Mouse (Mus musculus) intestine, postnatal 0 days (tissue): ENCODE measurements around the gene Gcnt3. TPM values are rescaled to one million over a fixed set of nuclear protein-coding genes. Genes with fewer than 3 reads are reported as not detected.
A peak's percentile ranks its signal among the peaks of the same experiment; 100 is the strongest.
"Not testable (repeated sequence)": the region's sequence is repeated elsewhere in the genome, so short reads cannot be mapped to it uniquely, and the experiment has no call there.

Experiments
- ATAC-seq: fragments of 200-750 bp; cut with Nextera tagmentation; 2 replicates; pipeline ENCODE4 v1.8.0; 2017; ENCODE audit warnings: mild to moderate bottlenecking, moderate TSS enrichment, moderate library complexity
- H3K27ac ChIP-seq: fragments of 300-500 bp; sonication (generic); 2 replicates; pipeline ENCODE4 v1.5.1; 2014; ENCODE audit warnings: mild to moderate bottlenecking, low read depth, low read length, moderate library complexity
- H3K27me3 ChIP-seq: fragments of 300-500 bp; sonication (generic); replicated peaks from 2 replicates; pipeline ENCODE4 v1.6.1; 2014; ENCODE audit warnings: low read length, mixed read lengths; ENCODE audit not compliant: control insufficient read depth, insufficient read depth
- H3K36me3 ChIP-seq: fragments of 300-500 bp; sonication (generic); 2 replicates; pipeline ENCODE4 v1.6.1; 2014; ENCODE audit warnings: mild to moderate bottlenecking, moderate library complexity; ENCODE audit not compliant: control insufficient read depth, insufficient read depth
- H3K4me1 ChIP-seq: fragments of 300-500 bp; sonication (generic); replicated peaks from 2 replicates; pipeline ENCODE4 v1.6.1; 2014; ENCODE audit warnings: antibody characterized with exemption, low read length, mixed read lengths; ENCODE audit not compliant: control insufficient read depth, insufficient read depth
- H3K4me2 ChIP-seq: fragments of 300-500 bp; sonication (generic); replicated peaks from 2 replicates; pipeline ENCODE4 v1.6.1; 2014; ENCODE audit warnings: low read depth, mild to moderate bottlenecking, moderate library complexity
- H3K4me3 ChIP-seq: fragments of 300-500 bp; sonication (generic); 2 replicates; pipeline ENCODE4 v1.5.1; 2014; ENCODE audit warnings: low read depth, low read length
- H3K9ac ChIP-seq: fragments of 300-500 bp; sonication (generic); 2 replicates; pipeline ENCODE4 v1.6.1; 2014; ENCODE audit warnings: mild to moderate bottlenecking, low read depth, low read length
- H3K9me3 ChIP-seq: fragments of 300-500 bp; sonication (generic); 2 replicates; pipeline ENCODE4 v1.6.1; 2016; ENCODE audit warnings: mixed run types; ENCODE audit not compliant: control insufficient read depth
- CTCF ChIP-seq: sonication (generic); IDR thresholded peaks from 2 replicates; pipeline ENCODE4 v1.5.1; 2016; ENCODE audit warnings: low read depth, mild to moderate bottlenecking, control low read depth, antibody characterized with exemption, moderate library complexity
- WGBS: fragments of 180-500 bp; shearing (Covaris S2); extraction: QIAGEN DNeasy Blood & Tissue Kit; methylation state at CpG from one replicate; pipeline ENCODE4 v1.1.7; 2014; 5-methylcytosine and 5-hydroxymethylcytosine counted together
- polyA plus RNA-seq: library from polyadenylated mRNA; unstranded; fragments of >200 nt; fragmentation: Nextera tagmentation; extraction: Ambion mirVana; gene quantifications from 2 replicates; pipeline ENCODE4 v1.2.1, GENCODE M21; 2015

The Gcnt3 gene
- polyA plus RNA-seq, 1 experiment from 2014 or later, result 11.0 TPM

DNA sequence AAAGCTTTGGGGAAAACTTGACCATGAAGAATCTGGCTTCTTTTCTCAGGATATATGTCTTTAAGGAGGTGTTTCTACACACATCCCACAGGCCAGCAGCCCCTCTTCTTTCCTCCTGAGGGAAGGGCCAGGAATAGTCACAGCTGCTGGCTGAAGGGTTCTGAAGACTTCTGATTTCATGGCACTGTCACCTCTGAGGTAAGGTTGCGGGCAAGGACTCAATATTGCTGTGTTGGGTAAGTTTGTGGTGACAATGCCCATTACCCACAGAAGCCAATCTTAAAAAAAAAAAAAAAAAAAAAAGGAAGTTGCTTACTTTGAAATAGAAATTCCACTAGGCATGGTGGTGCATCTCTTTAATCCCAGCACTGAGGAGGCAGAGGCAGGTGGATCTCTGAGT, 5.7 kb downstream of the Gcnt3 start:
- H3K4me2 ChIP-seq, result no peak overlapping the region
- H3K27ac ChIP-seq, result no peak overlapping the region
- H3K4me1 ChIP-seq, result no peaks in the 10 kb centered on the region
- no peaks in the 10 kb centered on the region for H3K9me3 ChIP-seq
- H3K27me3 ChIP-seq, result no peaks in the 10 kb centered on the region
- H3K4me3 ChIP-seq, result no peak overlapping the region
- TF ChIP-seq CTCF, result no peak
- 100% methylated on average over 1 of the region's 1 CpGs for WGBS
- H3K9ac ChIP-seq, result no peak overlapping the region
- ATAC-seq, result no peak
- no peaks in the 10 kb centered on the region for H3K36me3 ChIP-seq

DNA sequence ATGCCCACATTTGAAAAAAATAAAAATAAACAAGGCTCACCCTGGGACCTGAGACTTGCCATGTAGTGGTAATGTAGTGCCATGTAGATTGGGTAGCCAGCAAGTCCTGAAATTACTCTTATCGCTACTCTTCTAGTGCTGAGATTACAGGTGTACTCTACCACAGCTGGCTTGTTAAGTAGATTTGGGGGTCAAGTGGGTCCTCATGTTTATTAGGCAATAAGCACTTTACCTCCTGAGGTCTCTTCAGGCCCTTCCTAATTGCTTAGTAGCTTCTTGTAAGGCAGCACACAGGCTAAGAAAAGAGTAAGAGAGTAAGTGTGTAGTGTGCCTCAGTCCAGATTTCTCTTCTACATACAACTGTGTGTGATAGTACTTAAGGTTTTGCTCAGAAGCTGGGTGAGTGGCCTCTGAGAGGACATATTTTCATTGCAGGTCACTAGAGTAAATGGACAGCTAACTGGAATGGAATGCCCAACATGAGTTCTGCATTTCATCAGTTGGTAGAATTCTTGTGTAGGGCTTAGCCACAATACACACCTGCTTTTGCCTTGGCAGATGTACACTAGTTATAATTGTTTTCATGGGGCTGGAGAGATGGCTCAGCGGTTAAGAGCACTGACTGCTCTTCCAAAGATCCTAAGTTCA, 12.4 kb downstream of the Gcnt3 start:
- no peaks in the 10 kb centered on the region for H3K27me3 ChIP-seq
- no peak for TF ChIP-seq CTCF
- no peak overlapping the region for H3K27ac ChIP-seq
- no peak overlapping the region for H3K9ac ChIP-seq
- no peaks in the 10 kb centered on the region for H3K9me3 ChIP-seq
- no peak overlapping the region for H3K4me2 ChIP-seq
- no peak for ATAC-seq
- WGBS, result 96% methylated on average over 2 of the region's 2 CpGs
- H3K4me1 ChIP-seq, result no peaks in the 10 kb centered on the region
- H3K4me3 ChIP-seq, result no peak overlapping the region
- no peaks in the 10 kb centered on the region for H3K36me3 ChIP-seq

DNA sequence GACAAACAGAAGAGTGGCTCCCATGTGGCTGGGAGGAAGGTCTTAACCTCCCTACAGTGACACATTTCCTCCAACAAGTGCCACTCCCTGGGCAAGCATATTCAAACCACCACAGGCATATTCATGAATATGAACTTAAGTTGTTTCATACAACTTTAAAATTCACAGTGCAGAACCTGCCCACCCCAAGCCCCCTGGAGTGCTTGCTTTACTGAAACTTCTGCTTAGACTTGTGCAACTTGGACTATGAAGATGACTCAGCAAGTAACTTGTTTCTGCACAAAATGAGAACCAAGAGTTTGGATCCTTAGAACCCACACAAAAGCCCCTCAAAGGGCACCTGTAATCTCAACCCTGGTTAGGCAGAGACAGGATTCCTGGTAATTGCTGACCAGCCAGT, 13.2 kb downstream of the Gcnt3 start:
- no peak for TF ChIP-seq CTCF
- H3K4me2 ChIP-seq, result no peak overlapping the region
- H3K9me3 ChIP-seq, result no peaks in the 10 kb centered on the region
- H3K36me3 ChIP-seq, result no peaks in the 10 kb centered on the region
- H3K27me3 ChIP-seq, result no peaks in the 10 kb centered on the region
- H3K4me1 ChIP-seq, result no peaks in the 10 kb centered on the region
- ATAC-seq, result no peak
- no peak overlapping the region for H3K4me3 ChIP-seq
- no peak overlapping the region for H3K27ac ChIP-seq
- no peak overlapping the region for H3K9ac ChIP-seq

DNA sequence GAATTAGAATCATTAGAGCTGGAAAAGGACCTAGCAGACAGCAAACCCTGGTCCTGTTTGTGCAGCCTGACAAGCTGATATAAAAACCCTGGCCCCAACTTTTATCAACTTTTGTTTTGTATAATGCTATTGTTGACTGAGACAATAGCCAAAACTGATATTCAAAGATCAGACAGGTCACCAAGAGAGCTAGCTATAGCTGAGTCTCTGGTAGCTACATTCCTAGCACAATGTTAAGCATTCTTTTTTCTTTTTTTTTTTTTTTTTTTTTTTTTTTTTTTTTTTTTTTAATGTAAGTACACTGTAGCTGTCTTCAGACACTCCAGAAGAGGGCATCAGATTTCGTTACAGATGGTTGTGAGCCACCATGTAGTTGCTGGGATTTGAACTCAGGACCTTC, 14.3 kb downstream of the Gcnt3 start:
- H3K27ac ChIP-seq, H3K36me3 ChIP-seq, H3K4me1 ChIP-seq, H3K4me2 ChIP-seq, H3K27me3 ChIP-seq, H3K9me3 ChIP-seq, ATAC-seq, H3K9ac ChIP-seq, H3K4me3 ChIP-seq: not testable (repeated sequence)
- 72% methylated on average over 1 of the region's 1 CpGs for WGBS

DNA sequence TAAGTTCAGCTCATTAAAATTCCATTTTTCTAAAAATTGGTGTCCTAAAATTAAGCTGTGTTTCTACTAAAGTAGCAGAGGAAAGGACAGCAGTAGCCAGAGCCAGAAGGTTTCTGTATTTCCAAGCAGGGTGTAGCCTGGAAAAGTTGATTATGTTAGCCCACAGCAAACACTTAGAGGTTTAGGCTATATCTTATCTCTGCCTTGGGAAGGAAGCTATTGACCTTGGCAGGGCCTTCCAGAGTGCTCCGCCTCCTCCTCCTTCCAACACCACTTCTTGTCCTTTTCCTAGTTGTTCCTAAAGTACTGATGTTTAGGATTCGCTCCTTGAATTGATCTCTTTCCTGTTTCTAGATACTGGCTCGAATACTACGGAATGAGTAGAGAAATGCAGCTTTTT, 15.8 kb downstream of the Gcnt3 start:
- Histone ChIP-seq H3K27ac (no peak overlapping the region), H3K4me3 (no peak overlapping the region), H3K27me3 (no peaks in the 10 kb centered on the region), H3K36me3 (no peaks in the 10 kb centered on the region), H3K9ac (no peak overlapping the region), H3K4me2 (no peak overlapping the region), H3K4me1 (no peaks in the 10 kb centered on the region), H3K9me3 (no peaks in the 10 kb centered on the region)
- 61% methylated on average over 4 of the region's 4 CpGs for WGBS
- ATAC-seq, result no peak
- no peak for TF ChIP-seq CTCF

DNA sequence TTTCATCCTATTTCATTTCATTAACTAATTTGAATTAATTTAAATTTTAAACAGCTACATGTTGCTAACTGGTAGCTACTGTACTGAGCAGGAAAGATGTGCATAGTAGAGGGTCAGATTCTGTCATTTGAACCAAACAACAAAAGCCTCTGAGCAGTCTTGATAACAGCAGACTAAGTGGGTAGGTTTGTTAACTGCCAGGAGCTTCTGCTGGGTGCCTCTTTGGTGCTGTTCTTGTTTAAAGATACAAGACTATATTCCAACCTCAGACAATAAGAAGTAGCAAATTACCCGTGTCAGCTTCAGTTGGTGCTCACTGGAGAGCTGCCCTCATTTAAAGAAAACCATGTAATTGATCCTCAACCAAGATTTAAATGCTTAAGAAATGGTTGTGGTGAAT, 16.3 kb downstream of the Gcnt3 start:
- no peak overlapping the region for H3K9ac ChIP-seq
- no peaks in the 10 kb centered on the region for H3K4me1 ChIP-seq
- H3K4me2 ChIP-seq, result no peak overlapping the region
- H3K27me3 ChIP-seq, result no peaks in the 10 kb centered on the region
- no peak overlapping the region for H3K27ac ChIP-seq
- no peaks in the 10 kb centered on the region for H3K36me3 ChIP-seq
- no peak for TF ChIP-seq CTCF
- no peak for ATAC-seq
- no peaks in the 10 kb centered on the region for H3K9me3 ChIP-seq
- WGBS, result 52% methylated on average over 1 of the region's 1 CpGs
- no peak overlapping the region for H3K4me3 ChIP-seq

DNA sequence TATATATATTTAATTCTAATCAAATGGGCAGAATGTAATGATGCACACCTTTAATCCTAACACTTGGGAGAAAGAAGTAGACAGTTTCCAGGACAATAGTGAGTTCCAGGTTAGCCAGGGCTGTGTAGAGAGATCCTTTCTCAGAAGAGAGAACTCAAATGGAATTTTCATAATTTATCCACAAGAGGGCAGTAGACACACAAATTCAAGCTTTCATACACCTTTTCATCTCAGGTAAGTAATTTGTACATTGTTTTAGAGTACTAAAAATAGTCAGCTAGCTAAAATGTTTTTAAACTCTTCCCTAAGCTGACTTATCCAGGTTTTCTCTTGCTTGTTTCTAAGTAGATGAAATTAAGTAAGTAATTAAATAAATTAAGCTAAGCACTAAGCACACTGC, 19.0 kb downstream of the Gcnt3 start:
- no peaks in the 10 kb centered on the region for H3K36me3 ChIP-seq
- 0 out of 2 replicates have a peak, but pooled peaks have one; percentile 25 for ATAC-seq
- no peaks in the 10 kb centered on the region for H3K9me3 ChIP-seq
- H3K27ac ChIP-seq, result no peak overlapping the region
- no peak overlapping the region for H3K9ac ChIP-seq
- H3K4me2 ChIP-seq, result no peak overlapping the region
- no peaks in the 10 kb centered on the region for H3K27me3 ChIP-seq
- TF ChIP-seq CTCF, result peak; percentile 74
- H3K4me1 ChIP-seq, result no peaks in the 10 kb centered on the region; the same call in 1 of the 2 replicates
- no peak overlapping the region for H3K4me3 ChIP-seq
